24 mouse cellular contexts compared by ENCODE assay signal in genomic region chr6:117256099-117256471, GRCm38 (mm10).
DNase-seq lines count a peak whose midpoint lies in the region; ATAC-seq lines count a peak whose summit lies in the region.
"Had no signal": no experiment of that assay in that cellular context is flagged by ENCODE, and none has a peak within 500 bp of the region (broad histone marks: within the 10 kb centered on the region; RNA-seq: fewer than 3 reads in every experiment).

No protein-coding gene starts in this region.

- no peak overlapping the region for H3K9ac ChIP-seq in forebrain, embryonic 16.5 days (replicated peaks; ENCODE audit: low read depth, low read length)
- H3K9ac ChIP-seq in forebrain, embryonic 11.5 days (ENCODE audit: low read length) = no peak overlapping the region
- H3K9ac ChIP-seq in midbrain, embryonic 11.5 days (ENCODE audit: low read length) = no peak overlapping the region
- H3K9ac ChIP-seq: embryonic facial prominence, embryonic 12.5 days; forebrain, embryonic 13.5 days; forebrain, postnatal 0 days had no signal

- no peaks in the 10 kb centered on the region for H3K27me3 ChIP-seq in forebrain, embryonic 16.5 days (replicated peaks; ENCODE audit: control insufficient read depth, insufficient read depth, low read length)
- H3K27me3 ChIP-seq in forebrain, embryonic 11.5 days (ENCODE audit: control insufficient read depth, insufficient read depth, low read length) = no peaks in the 10 kb centered on the region
- no peaks in the 10 kb centered on the region for H3K27me3 ChIP-seq in midbrain, embryonic 11.5 days (ENCODE audit: control insufficient read depth, insufficient read depth, low read length)
- H3K27me3 ChIP-seq in midbrain, embryonic 10.5 days (ENCODE audit: low read depth, poor library complexity, severe bottlenecking) = no peaks in the 10 kb centered on the region
- H3K27me3 ChIP-seq: CH12.LX; forebrain, embryonic 13.5 days; Patski had no signal

- DNase-seq in cerebellum, postnatal 10 days = peak; percentile 40 to 46
- no peak for DNase-seq in forebrain, embryonic 11.5 days (ENCODE audit: low spot score)
- DNase-seq in midbrain, embryonic 11.5 days (ENCODE audit: low spot score, missing footprints) = peak; percentile 59
- DNase-seq in midbrain, embryonic 10.5 days (ENCODE audit: low spot score) = no peak
- DNase-seq: adrenal gland, adult 8-10 months; adrenal gland, postnatal 14 days; adrenal gland, postnatal 36 days; B cell, adult 2 months; cerebellum, adult 11 months; cerebellum, adult 18-20 months; cerebellum, adult 8-10 months; cerebellum, adult 9-11 months; cerebellum, postnatal 25 days; forebrain, postnatal 0 days had no signal

- no peaks in the 10 kb centered on the region for H3K9me3 ChIP-seq in forebrain, embryonic 16.5 days (ENCODE audit: control insufficient read depth, low read length)
- H3K9me3 ChIP-seq in forebrain, embryonic 11.5 days (ENCODE audit: control insufficient read depth, low read length) = no peaks in the 10 kb centered on the region
- H3K9me3 ChIP-seq in midbrain, embryonic 11.5 days (ENCODE audit: control insufficient read depth, low read length) = no peaks in the 10 kb centered on the region
- no peaks in the 10 kb centered on the region for H3K9me3 ChIP-seq in midbrain, embryonic 10.5 days (replicated peaks)
- H3K9me3 ChIP-seq: embryonic facial prominence, embryonic 10.5 days; embryonic facial prominence, embryonic 12.5 days; forebrain, embryonic 13.5 days had no signal

- no peak overlapping the region for H3K4me3 ChIP-seq in forebrain, embryonic 16.5 days (replicated peaks; ENCODE audit: low read length)
- no peak overlapping the region for H3K4me3 ChIP-seq in forebrain, embryonic 11.5 days (ENCODE audit: low read depth, low read length)
- no peak overlapping the region for H3K4me3 ChIP-seq in midbrain, embryonic 11.5 days (ENCODE audit: low read depth, low read length)
- no peak overlapping the region for H3K4me3 ChIP-seq in midbrain, embryonic 10.5 days
- H3K4me3 ChIP-seq: embryonic facial prominence, embryonic 10.5 days; embryonic facial prominence, embryonic 12.5 days; forebrain, embryonic 13.5 days had no signal

- H3K4me1 ChIP-seq in forebrain, embryonic 16.5 days (replicated peaks; ENCODE audit: control insufficient read depth, insufficient read depth, low read length) = peaks cover 34% of the 10 kb centered on the region
- H3K4me1 ChIP-seq in forebrain, embryonic 11.5 days (replicated peaks; ENCODE audit: control insufficient read depth, insufficient read depth, low read length) = no peaks in the 10 kb centered on the region
- peaks cover 8% of the 10 kb centered on the region; the same call in 1 of the 2 replicates for H3K4me1 ChIP-seq in midbrain, embryonic 11.5 days (ENCODE audit: control insufficient read depth, insufficient read depth, low read length)
- peaks cover 18% of the 10 kb centered on the region for H3K4me1 ChIP-seq in midbrain, embryonic 10.5 days

- 79% methylated on average over 2 of the region's 2 CpGs for WGBS in forebrain, embryonic 16.5 days
- WGBS in forebrain, embryonic 11.5 days = 90% methylated on average over 2 of the region's 2 CpGs
- WGBS in midbrain, embryonic 11.5 days = 82% methylated on average over 2 of the region's 2 CpGs
- 90% methylated on average over 2 of the region's 2 CpGs for WGBS in midbrain, embryonic 10.5 days

- ATAC-seq in cerebellum, adult (ENCODE audit: insufficient number of reproducible peaks, low FRiP score, low TSS enrichment) = no peak
- no peak for ATAC-seq in forebrain, embryonic 16.5 days
- ATAC-seq in forebrain, embryonic 11.5 days (replicated peaks; ENCODE audit: low FRiP score) = no peak
- ATAC-seq in midbrain, embryonic 11.5 days (ENCODE audit: low FRiP score) = no peak
- ATAC-seq: activated CD4-positive, CD25-positive, alpha-beta regulatory T cell, adult 4 months; CD4-positive, CD25-positive, alpha-beta regulatory T cell, adult 4 months; forebrain, embryonic 13.5 days; forebrain, postnatal 0 days; Patski had no signal

- peak overlapping the region; percentile 52; the same call in 1 of the 2 replicates for H3K27ac ChIP-seq in forebrain, embryonic 16.5 days (ENCODE audit: low read length)
- H3K27ac ChIP-seq in forebrain, embryonic 11.5 days (ENCODE audit: low read depth, low read length) = no peak overlapping the region
- no peak overlapping the region for H3K27ac ChIP-seq in midbrain, embryonic 11.5 days (ENCODE audit: low read depth, low read length)
- H3K27ac ChIP-seq in midbrain, embryonic 10.5 days (replicated peaks) = no peak overlapping the region
- H3K27ac ChIP-seq: embryonic facial prominence, embryonic 10.5 days; embryonic facial prominence, embryonic 12.5 days had no signal

- no peak overlapping the region for H3K4me2 ChIP-seq in forebrain, embryonic 16.5 days (ENCODE audit: low read length)
- H3K4me2 ChIP-seq in forebrain, embryonic 11.5 days (ENCODE audit: low read depth, low read length, severe bottlenecking) = no peak overlapping the region
- no peak overlapping the region for H3K4me2 ChIP-seq in midbrain, embryonic 11.5 days
- H3K4me2 ChIP-seq: embryonic facial prominence, embryonic 12.5 days; forebrain, embryonic 13.5 days had no signal

- no peaks in the 10 kb centered on the region for H3K36me3 ChIP-seq in forebrain, embryonic 16.5 days (ENCODE audit: control insufficient read depth, insufficient read depth)
- no peaks in the 10 kb centered on the region for H3K36me3 ChIP-seq in forebrain, embryonic 11.5 days (ENCODE audit: control insufficient read depth, insufficient read depth, low read length)
- no peaks in the 10 kb centered on the region for H3K36me3 ChIP-seq in midbrain, embryonic 11.5 days (ENCODE audit: control insufficient read depth, insufficient read depth, low read length)
- no peaks in the 10 kb centered on the region for H3K36me3 ChIP-seq in midbrain, embryonic 10.5 days
- H3K36me3 ChIP-seq: embryonic facial prominence, embryonic 10.5 days; embryonic facial prominence, embryonic 12.5 days; G1E had no signal

Comparison
In these comparisons a context has a peak if more than half of its experiments do, and no peak if none do; other contexts are left out.
1. DNase-seq: peak in cerebellum, postnatal 10 days (2 of 2) and midbrain, embryonic 11.5 days (single experiment); none in forebrain, embryonic 11.5 days (single experiment) and midbrain, embryonic 10.5 days (single experiment).